Mouse (Mus musculus): ENCODE results near the gene Deaf1. TPM values are rescaled to one million over a fixed set of nuclear protein-coding genes. Genes with fewer than 3 reads are reported as not detected.

The Deaf1 gene
- polyA plus RNA-seq, 1 experiment from 2014 or later, result 78.4 TPM

GRCm38 (mm10) chr7:141337716-141338416 lies 10.4 kb upstream of the Deaf1 start:
- ATAC-seq (ENCODE audit: low FRiP score), result no peak
- peaks cover 7% of the 10 kb centered on the region for H3K4me1 ChIP-seq
- 87% methylated on average over 3 of the region's 3 CpGs for WGBS
- no peak overlapping the region for H3K4me2 ChIP-seq
- H3K27me3 ChIP-seq, result peaks cover 29% of the 10 kb centered on the region
- H3K36me3 ChIP-seq (replicated peaks), result peaks cover 29% of the 10 kb centered on the region
- H3K9me3 ChIP-seq, result no peaks in the 10 kb centered on the region
- H3K4me3 ChIP-seq (replicated peaks), result no peak overlapping the region
- no peak overlapping the region for H3K27ac ChIP-seq
- H3K9ac ChIP-seq, result no peak overlapping the region

- 82% methylated on average over 3 of the region's 3 CpGs for WGBS
- no peak for ATAC-seq (ENCODE audit: low FRiP score)
- H3K4me1 ChIP-seq, result peaks cover 7% of the 10 kb centered on the region
Measured at GRCm38 (mm10) chr7:141336296-141336695, 8.8 kb upstream of the Deaf1 start.

GRCm38 (mm10) chr7:141335682-141336081 lies 8.2 kb upstream of the Deaf1 start:
- Histone ChIP-seq H3K27me3 (peaks cover 25% of the 10 kb centered on the region), H3K9me3 (no peaks in the 10 kb centered on the region), H3K4me2 (no peak overlapping the region), H3K36me3 (replicated peaks) (peaks cover 36% of the 10 kb centered on the region), H3K4me3 (replicated peaks) (no peak overlapping the region), H3K4me1 (peaks cover 7% of the 10 kb centered on the region), H3K27ac (no peak overlapping the region), H3K9ac (no peak overlapping the region)
- 94% methylated on average over 4 of the region's 4 CpGs for WGBS
- no peak for ATAC-seq (ENCODE audit: low FRiP score)

More at GRCm38 (mm10) chr7:141336296-141336695, 8.8 kb upstream of the Deaf1 start:
- no peak overlapping the region for H3K27ac ChIP-seq
- H3K9ac ChIP-seq, result no peak overlapping the region
- peaks cover 25% of the 10 kb centered on the region for H3K27me3 ChIP-seq
- H3K4me2 ChIP-seq, result no peak overlapping the region
- no peak overlapping the region for H3K4me3 ChIP-seq (replicated peaks)
- no peaks in the 10 kb centered on the region for H3K9me3 ChIP-seq
- H3K36me3 ChIP-seq (replicated peaks), result peaks cover 36% of the 10 kb centered on the region

DNA sequence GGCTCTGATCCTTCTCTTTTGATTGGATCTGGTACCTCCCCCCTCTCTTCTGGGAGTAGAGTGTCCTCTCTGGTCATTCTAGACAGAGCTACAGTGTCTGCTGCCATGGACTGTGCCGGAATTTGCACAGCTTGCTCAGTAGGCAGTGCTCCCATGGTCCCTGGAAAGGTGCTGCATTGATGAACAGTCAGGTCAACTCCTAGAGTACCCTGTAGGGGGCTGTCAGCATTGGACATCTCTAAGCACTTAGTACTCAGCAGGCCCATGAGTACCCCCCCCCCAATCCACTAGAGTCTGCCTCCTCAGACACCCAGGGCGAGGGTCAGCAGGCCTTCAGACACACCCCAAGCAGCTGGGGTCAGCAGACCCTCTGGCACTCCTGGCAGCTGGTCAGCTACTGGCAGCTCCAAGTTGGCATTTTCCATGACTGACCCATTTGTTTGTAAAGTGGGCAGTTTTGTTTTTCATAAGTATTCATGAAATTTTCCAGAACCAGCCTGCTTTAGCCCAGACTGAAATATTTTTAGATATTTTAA lies 7.6 kb upstream of the Deaf1 start:
- ATAC-seq (ENCODE audit: low FRiP score), result no peak
- no peak overlapping the region for H3K9ac ChIP-seq
- H3K27ac ChIP-seq, result no peak overlapping the region
- H3K27me3 ChIP-seq, result peaks cover 25% of the 10 kb centered on the region
- H3K9me3 ChIP-seq, result no peaks in the 10 kb centered on the region
- H3K4me3 ChIP-seq (replicated peaks), result no peak overlapping the region
- H3K4me1 ChIP-seq, result peaks cover 7% of the 10 kb centered on the region
- H3K36me3 ChIP-seq (replicated peaks), result peaks cover 36% of the 10 kb centered on the region
- 82% methylated on average over 2 of the region's 2 CpGs for WGBS
- H3K4me2 ChIP-seq, result no peak overlapping the region

- no peak overlapping the region for H3K4me2 ChIP-seq
- no peaks in the 10 kb centered on the region for H3K9me3 ChIP-seq
- H3K36me3 ChIP-seq (replicated peaks), result peaks cover 36% of the 10 kb centered on the region
- 83% methylated on average over 6 of the region's 6 CpGs for WGBS
- no peak overlapping the region for H3K4me3 ChIP-seq (replicated peaks)
- no peak for ATAC-seq (ENCODE audit: low FRiP score)
- peaks cover 9% of the 10 kb centered on the region for H3K4me1 ChIP-seq
- H3K27ac ChIP-seq, result no peak overlapping the region
- peak overlapping the region; percentile 25; the same call in 1 of the 2 replicates for H3K9ac ChIP-seq
- no peaks in the 10 kb centered on the region for H3K27me3 ChIP-seq
Measured at GRCm38 (mm10) chr7:141331990-141332389, 4.5 kb upstream of the Deaf1 start.

DNA sequence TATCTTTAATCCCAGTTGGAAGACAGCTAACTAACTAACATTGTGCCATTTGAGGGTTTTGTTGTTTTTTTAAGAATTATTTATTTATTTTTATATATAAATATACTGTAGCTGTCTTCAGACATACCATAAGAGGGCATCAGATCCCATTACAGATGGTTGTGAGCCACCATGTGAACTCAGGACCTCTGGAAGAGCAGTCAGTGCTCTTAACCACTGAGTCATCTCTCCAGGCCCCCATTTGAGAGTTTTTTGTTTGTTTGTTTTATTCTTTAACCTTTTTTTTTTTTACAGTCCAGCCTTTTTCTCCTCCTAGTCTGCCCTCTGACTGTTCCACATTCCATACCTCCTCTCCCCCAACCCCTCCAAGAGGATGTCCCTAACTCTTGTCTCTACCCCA lies 3.2 kb upstream of the Deaf1 start:
- Histone ChIP-seq H3K4me1 (peaks cover 22% of the 10 kb centered on the region), H3K27me3 (no peaks in the 10 kb centered on the region), H3K4me2 (no peak overlapping the region), H3K27ac (no peak overlapping the region), H3K36me3 (replicated peaks) (peaks cover 30% of the 10 kb centered on the region), H3K9me3 (no peaks in the 10 kb centered on the region), H3K9ac (no peak overlapping the region), H3K4me3 (replicated peaks) (no peak overlapping the region)
- no peak for ATAC-seq (ENCODE audit: low FRiP score)

- ATAC-seq (ENCODE audit: low FRiP score), result peak; percentile 18
- H3K9me3 ChIP-seq, result no peaks in the 10 kb centered on the region
- peak overlapping the region; percentile 69 for H3K4me3 ChIP-seq (replicated peaks)
Measured at GRCm38 (mm10) chr7:141328373-141328990, 992 bp upstream of the Deaf1 start.

GRCm38 (mm10) chr7:141326546-141327446 lies 694 bp downstream of the Deaf1 start:
- 5% methylated on average over 35 of the region's 35 CpGs for WGBS

More at GRCm38 (mm10) chr7:141328373-141328990, 992 bp upstream of the Deaf1 start:
- 16% methylated on average over 24 of the region's 24 CpGs for WGBS
- Histone ChIP-seq H3K27ac (peak overlapping the region; percentile 99), H3K4me2 (peak overlapping the region; percentile 86), H3K9ac (peak overlapping the region; percentile 83), H3K27me3 (no peaks in the 10 kb centered on the region), H3K36me3 (replicated peaks) (peaks cover 24% of the 10 kb centered on the region), H3K4me1 (peaks cover 31% of the 10 kb centered on the region)

DNA sequence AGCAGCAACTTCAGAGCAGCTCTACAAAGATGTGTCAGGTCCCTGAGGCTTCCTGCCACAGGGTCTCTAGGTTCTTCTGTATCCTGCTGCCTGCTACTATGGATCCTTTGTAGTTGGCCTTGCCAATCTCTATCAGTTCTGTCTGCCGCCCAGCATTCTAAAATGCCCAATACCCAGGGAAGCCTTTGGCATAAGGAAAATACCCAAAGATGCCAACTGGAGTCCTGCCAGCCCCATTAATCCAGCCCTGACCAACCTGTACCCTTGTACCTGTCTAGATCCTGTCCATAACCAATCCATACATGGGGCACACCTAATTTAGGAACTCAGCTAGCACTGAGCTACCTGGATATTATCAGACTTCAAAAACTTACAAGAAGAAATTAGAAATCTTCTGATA lies 2.8 kb downstream of the Deaf1 start:
- no peak for ATAC-seq (ENCODE audit: low FRiP score)
- no peak overlapping the region for H3K4me2 ChIP-seq
- no peaks in the 10 kb centered on the region for H3K9me3 ChIP-seq

More at GRCm38 (mm10) chr7:141326546-141327446, 694 bp downstream of the Deaf1 start:
- ATAC-seq (ENCODE audit: low FRiP score), result peak; percentile 42
- no peaks in the 10 kb centered on the region for H3K9me3 ChIP-seq
- peaks cover 31% of the 10 kb centered on the region for H3K4me1 ChIP-seq
- H3K4me2 ChIP-seq, result peak overlapping the region; percentile 86
- peak overlapping the region; percentile 83 for H3K9ac ChIP-seq
- H3K4me3 ChIP-seq (replicated peaks), result peak overlapping the region; percentile 69
- H3K27me3 ChIP-seq, result no peaks in the 10 kb centered on the region
- peaks cover 28% of the 10 kb centered on the region for H3K36me3 ChIP-seq (replicated peaks)
- peak overlapping the region; percentile 99 for H3K27ac ChIP-seq

GRCm38 (mm10) chr7:141319446-141319845 lies 8.0 kb downstream of the Deaf1 start:
- H3K36me3 ChIP-seq (replicated peaks), result peaks cover 97% of the 10 kb centered on the region
- no peaks in the 10 kb centered on the region for H3K27me3 ChIP-seq
- H3K4me2 ChIP-seq, result no peak overlapping the region
- no peak overlapping the region for H3K9ac ChIP-seq
- no peaks in the 10 kb centered on the region for H3K9me3 ChIP-seq
- H3K4me1 ChIP-seq, result 0 out of 2 replicates have a peak, but pooled peaks cover 1% of the 10 kb centered on the region
- H3K27ac ChIP-seq, result no peak overlapping the region
- ATAC-seq (ENCODE audit: low FRiP score), result no peak
- WGBS, result 88% methylated on average over 2 of the region's 2 CpGs
- no peak overlapping the region for H3K4me3 ChIP-seq (replicated peaks)

More for the DNA sequence above, 2.8 kb downstream of the Deaf1 start:
- Histone ChIP-seq H3K9ac (no peak overlapping the region), H3K4me1 (peaks cover 31% of the 10 kb centered on the region), H3K4me3 (replicated peaks) (no peak overlapping the region), H3K27me3 (no peaks in the 10 kb centered on the region), H3K27ac (no peak overlapping the region), H3K36me3 (replicated peaks) (peaks cover 48% of the 10 kb centered on the region)
- WGBS, result 86% methylated on average over 1 of the region's 1 CpGs

DNA sequence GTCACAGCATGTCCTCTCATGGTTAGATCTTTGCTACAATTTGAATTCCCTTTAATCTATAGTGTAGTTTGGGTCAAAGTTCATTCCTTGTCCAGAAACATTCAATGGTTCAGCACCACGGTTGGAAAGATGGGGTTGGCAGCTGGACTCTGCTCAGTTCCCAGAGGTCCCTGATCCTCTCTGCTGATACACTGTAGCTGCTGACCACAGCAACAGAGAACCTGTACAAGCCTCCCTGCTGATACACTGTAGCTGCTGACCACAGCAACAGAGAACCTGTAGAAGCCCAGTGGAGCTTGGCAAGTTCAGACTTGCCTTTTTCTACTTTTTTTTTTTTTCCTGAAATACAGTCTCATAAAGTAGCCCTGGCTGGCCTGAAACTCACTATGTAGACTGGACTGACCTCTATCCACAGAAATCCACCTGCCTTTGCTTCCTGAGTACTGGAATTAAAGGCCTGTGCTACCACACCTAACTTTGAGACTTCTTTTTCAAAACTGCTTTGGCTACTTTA lies 9.8 kb downstream of the Deaf1 start:
- no peak for ATAC-seq (ENCODE audit: low FRiP score)
- WGBS, result 76% methylated on average over 1 of the region's 1 CpGs
- Histone ChIP-seq H3K36me3 (replicated peaks) (peaks cover 96% of the 10 kb centered on the region), H3K4me1 (no peaks in the 10 kb centered on the region), H3K4me3 (replicated peaks) (no peak overlapping the region), H3K9me3 (no peaks in the 10 kb centered on the region), H3K27ac (no peak overlapping the region), H3K27me3 (no peaks in the 10 kb centered on the region), H3K4me2 (no peak overlapping the region), H3K9ac (no peak overlapping the region)

GRCm38 (mm10) chr7:141315974-141316373 lies 11.5 kb downstream of the Deaf1 start:
- Histone ChIP-seq H3K9me3 (no peaks in the 10 kb centered on the region), H3K4me2 (no peak overlapping the region), H3K27me3 (no peaks in the 10 kb centered on the region), H3K36me3 (replicated peaks) (peaks cover 96% of the 10 kb centered on the region), H3K27ac (no peak overlapping the region), H3K4me3 (replicated peaks) (no peak overlapping the region), H3K4me1 (no peaks in the 10 kb centered on the region), H3K9ac (no peak overlapping the region)
- ATAC-seq (ENCODE audit: low FRiP score), result no peak
- 75% methylated on average over 5 of the region's 5 CpGs for WGBS
